In the genomic region with DNA sequence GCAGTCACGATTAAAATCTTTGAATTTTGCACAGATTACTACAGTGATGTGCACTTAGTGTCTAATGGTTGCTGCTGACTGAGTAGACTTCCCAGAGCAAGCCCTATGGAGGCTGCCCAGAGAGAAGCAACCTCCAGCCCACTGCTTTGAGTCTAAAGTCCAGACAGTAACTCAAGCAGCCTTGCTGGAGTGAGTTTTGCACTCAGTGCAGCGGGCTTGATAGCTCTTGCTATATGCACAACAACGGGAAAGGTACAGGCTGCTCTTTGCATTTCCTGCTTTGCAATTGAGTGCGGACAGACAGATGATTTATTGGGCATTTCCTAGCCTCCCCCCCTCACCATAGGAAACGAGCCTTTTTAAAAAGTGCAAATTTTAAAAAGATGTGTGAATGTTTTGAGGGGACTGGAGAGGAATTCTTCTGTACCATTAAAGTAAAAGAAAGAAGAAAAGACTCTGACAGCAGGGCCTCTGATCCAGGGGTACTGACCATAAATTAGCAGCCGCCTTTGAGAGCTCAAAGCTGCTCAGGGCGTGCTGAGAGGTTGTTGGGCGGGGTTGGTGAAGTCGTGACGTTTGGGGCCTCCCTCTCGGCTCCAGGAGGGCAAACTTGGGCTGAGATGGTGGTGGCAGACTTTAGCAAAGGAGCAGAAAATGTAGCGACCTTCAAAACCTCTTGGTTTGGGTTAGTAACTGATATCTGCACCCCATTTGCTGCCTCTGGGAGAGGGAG, we compare ENCODE assay signal across 10 mouse cellular contexts.
DNase-seq lines count a peak whose midpoint lies in the region; ATAC-seq and TF ChIP-seq lines count a peak whose summit lies in the region.
"Had no signal": no experiment of that assay in that cellular context is flagged by ENCODE, and none has a peak within 500 bp of the region (broad histone marks: within the 10 kb centered on the region; RNA-seq: fewer than 3 reads in every experiment).

No protein-coding gene starts in this region.

- no peaks in the 10 kb centered on the region for H3K9me3 ChIP-seq in heart, embryonic 10.5 days
- H3K9me3 ChIP-seq in E14TG2a.4 (ENCODE audit: low read length), result no peaks in the 10 kb centered on the region
- no peaks in the 10 kb centered on the region for H3K9me3 ChIP-seq in limb, embryonic 10.5 days (replicated peaks)
- H3K9me3 ChIP-seq: megakaryocyte, embryonic 14.5 days had no signal

- H3K4me1 ChIP-seq in heart, embryonic 10.5 days, result peaks cover 47% of the 10 kb centered on the region
- H3K4me1 ChIP-seq in E14TG2a.4 (replicated peaks; ENCODE audit: low read depth, low read length), result peaks cover 76% of the 10 kb centered on the region
- peaks cover 65% of the 10 kb centered on the region for H3K4me1 ChIP-seq in limb, embryonic 10.5 days

- ATAC-seq in monocyte, adult 5-6 weeks (replicated peaks; ENCODE audit: insufficient number of reproducible peaks, low FRiP score, low TSS enrichment, poor library complexity, severe bottlenecking), result no peak

- H3K27ac ChIP-seq in heart, embryonic 10.5 days, result peak overlapping the region; percentile 75
- peak overlapping the region; percentile 72 for H3K27ac ChIP-seq in limb, embryonic 10.5 days

- no peak for TF ChIP-seq CTCF in E14TG2a.4 (conservative IDR thresholded peaks at IDR 0.05; ENCODE audit: low read length)

- peaks cover 3% of the 10 kb centered on the region; the same call in 1 of the 2 replicates for H3K36me3 ChIP-seq in heart, embryonic 10.5 days
- H3K36me3 ChIP-seq in E14TG2a.4 (ENCODE audit: insufficient read depth, low read length), result no peaks in the 10 kb centered on the region
- no peaks in the 10 kb centered on the region for H3K36me3 ChIP-seq in limb, embryonic 10.5 days

- H3K4me3 ChIP-seq in heart, embryonic 10.5 days, result no peak overlapping the region
- 0 out of 2 replicates have a peak overlapping the region, but pooled peaks have one; percentile 4 for H3K4me3 ChIP-seq in E14TG2a.4 (replicated peaks; ENCODE audit: low read length)
- peak overlapping the region; percentile 13; the same call in 1 of the 2 replicates for H3K4me3 ChIP-seq in limb, embryonic 10.5 days
- H3K4me3 ChIP-seq: erythroblast, embryonic 14.5 days; megakaryocyte, embryonic 14.5 days had no signal

- no peaks in the 10 kb centered on the region for H3K27me3 ChIP-seq in heart, embryonic 10.5 days (ENCODE audit: insufficient read depth, poor library complexity, severe bottlenecking)
- peaks cover 8% of the 10 kb centered on the region; the same call in 1 of the 2 replicates for H3K27me3 ChIP-seq in E14TG2a.4 (ENCODE audit: insufficient read depth, low read length)
- H3K27me3 ChIP-seq in limb, embryonic 10.5 days (ENCODE audit: low read depth, poor library complexity, severe bottlenecking), result no peaks in the 10 kb centered on the region

- no peak for DNase-seq in heart, embryonic 10.5 days (ENCODE audit: low spot score)
- DNase-seq in heart, adult 8-10 months (ENCODE audit: low spot score), result no peak
- DNase-seq in embryo, embryonic 9.5 days (ENCODE audit: extremely low spot score), result peak; percentile 66
- peak; percentile 71 for DNase-seq in limb, embryonic 10.5 days (ENCODE audit: low spot score)
- DNase-seq in layer of hippocampus, postnatal 10 days (ENCODE audit: low spot score in 2 of 2), result no peak
- no peak for DNase-seq in cerebellum, adult 11-12 months

- 32% methylated on average over 12 of the region's 12 CpGs for WGBS in heart, embryonic 10.5 days
- 9% methylated on average over 12 of the region's 12 CpGs for whole genome bisulfite sequencing in limb, embryonic 10.5 days

Comparison
In these comparisons a context has a peak if more than half of its experiments do, and no peak if none do; other contexts are left out.
1. DNase-seq: peak in embryo, embryonic 9.5 days (single experiment) and limb, embryonic 10.5 days (single experiment); none in heart, embryonic 10.5 days (single experiment), heart, adult 8-10 months (single experiment), layer of hippocampus, postnatal 10 days (0 of 2) and cerebellum, adult 11-12 months (single experiment).